Mouse (Mus musculus): ENCODE results near the gene Gm3264. TPM values are rescaled to one million over a fixed set of nuclear protein-coding genes. Genes with fewer than 3 reads are reported as not detected.
"Not testable (repeated sequence)": the region's sequence is repeated elsewhere in the genome, so short reads cannot be mapped to it uniquely, and the experiment has no call there.

Gm3264 gene
- 0.19 and 0.54 TPM in 2 replicates for polyA plus RNA-seq (2012; rRNA removed)

DNA sequence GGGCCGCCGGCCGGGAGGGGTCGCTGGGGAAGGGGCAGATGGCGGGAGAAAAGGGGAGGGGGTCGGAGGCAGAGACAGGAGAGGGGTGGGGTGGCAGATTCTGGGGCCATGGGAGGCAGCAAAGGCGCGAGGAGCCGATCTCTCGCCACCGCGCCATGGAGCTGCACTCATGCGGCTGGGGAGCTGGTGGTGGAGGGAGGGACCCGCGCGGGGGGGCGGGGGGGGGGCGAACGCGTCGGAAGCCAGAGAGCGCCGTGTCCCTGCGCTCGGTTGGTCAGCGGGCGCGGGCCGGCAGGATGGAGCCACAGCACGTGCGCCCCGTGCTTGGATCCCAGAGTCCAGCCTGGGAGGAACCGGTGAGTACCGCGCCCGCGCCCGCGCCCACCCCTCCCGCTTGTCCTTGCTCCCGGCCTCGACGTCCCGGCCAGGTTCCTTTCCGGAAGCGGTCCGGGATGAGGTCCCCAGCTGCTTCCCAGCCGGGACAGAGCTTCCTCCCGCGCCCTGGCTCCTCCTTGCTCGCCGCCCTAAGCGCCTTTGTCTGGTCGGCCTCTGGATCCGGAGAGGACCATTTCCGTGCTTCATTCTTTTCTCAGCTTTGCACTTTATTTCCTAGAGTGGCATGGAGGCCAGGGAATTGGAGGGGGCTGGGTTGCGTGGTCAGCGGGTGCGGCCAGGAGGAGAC, at the start of gene Gm3264:
Gene Gm3264 (plus strand): TSS at position 278 of the 682 bp plus-strand sequence.
- peak; percentile 21 for DNase-seq (ENCODE audit: low spot score)

DNA sequence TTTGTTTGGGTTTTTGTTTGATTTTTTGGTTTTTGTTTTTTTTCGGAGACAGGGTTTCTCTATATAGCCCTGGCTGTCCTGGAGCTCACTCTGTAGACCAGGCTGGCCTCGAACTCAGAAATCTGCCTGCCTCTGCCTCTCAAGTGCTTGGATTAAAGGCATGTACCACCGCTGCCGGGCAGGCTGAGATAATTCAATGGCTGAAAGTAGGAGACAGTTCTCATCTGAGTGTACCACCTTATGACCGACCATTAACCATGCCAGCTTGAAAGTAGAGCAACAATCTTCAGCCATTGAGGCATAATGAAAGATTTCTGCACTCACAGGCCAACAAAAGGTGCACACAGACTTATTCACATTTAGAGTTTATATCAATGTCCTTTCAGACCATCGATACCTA, 49.0 kb upstream of the Gm3264 start:
- peak; percentile 20 for DNase-seq (ENCODE audit: low spot score)

- DNase-seq (ENCODE audit: low spot score), result not testable (repeated sequence)
These were observed 33.4 kb upstream of the Gm3264 start for GRCm38 (mm10) chr14:4821950-4822349.

DNA sequence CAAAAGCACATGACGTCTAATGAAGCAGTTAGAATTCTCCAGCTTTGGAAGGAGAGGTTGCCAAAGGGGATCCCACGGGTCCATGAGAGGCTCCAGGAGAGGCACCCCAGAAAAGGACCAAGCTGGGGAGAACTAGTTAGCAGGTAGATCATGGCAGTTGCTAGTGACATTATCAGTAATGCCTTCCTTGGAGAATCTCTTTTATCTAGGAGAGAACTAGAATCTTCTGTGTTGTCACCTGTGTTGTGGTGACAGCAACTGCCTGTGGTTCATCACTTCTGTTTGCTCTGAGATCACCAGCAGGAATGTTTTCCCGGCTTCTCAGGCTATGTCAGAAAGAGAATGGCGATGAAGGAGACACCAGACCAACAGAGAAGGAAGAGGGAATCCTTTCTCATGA, 17.6 kb upstream of the Gm3264 start, which contains the start of gene Gm3269:
Gene Gm3269 (plus strand): TSS at position 301 of the 400 bp plus-strand sequence.
- not testable (repeated sequence) for DNase-seq (ENCODE audit: low spot score)

GRCm38 (mm10) chr14:4892116-4892515, 36.7 kb downstream of the Gm3264 start, which contains the start of gene Gm3278:
Gm3278 (plus strand) TSS chr14:4892416.
- DNase-seq (ENCODE audit: low spot score), result not testable (repeated sequence)

Other genes with a start within 250 kb of the Gm3264 start
- 0.08 TPM in 1 of 2 replicates, not detected in the other for gene Gm8159, start 223.2 kb upstream of the Gm3264 start, polyA plus RNA-seq (2012; rRNA removed)
- 0.12 and 0.15 TPM in 2 replicates for gene Gm3239, start 191.4 kb upstream of the Gm3264 start, polyA plus RNA-seq (2012; rRNA removed)
- gene Gm7876, start 146.3 kb upstream of the Gm3264 start, polyA plus RNA-seq (2012; rRNA removed), result not detected in 2 replicates
- 0.03 TPM in 1 of 2 replicates, not detected in the other for gene Gm3252, start 128.8 kb upstream of the Gm3264 start, polyA plus RNA-seq (2012; rRNA removed)
- gene Gm9602, start 79.2 kb upstream of the Gm3264 start, polyA plus RNA-seq (2012; rRNA removed), result not detected in 2 replicates
- not detected in 2 replicates for gene Gm3269, start 17.5 kb upstream of the Gm3264 start, polyA plus RNA-seq (2012; rRNA removed)
- 0.21 TPM in 1 of 2 replicates, not detected in the other for gene Gm3278, start 36.8 kb downstream of the Gm3264 start, polyA plus RNA-seq (2012; rRNA removed)
- gene Gm8297, start 128.4 kb downstream of the Gm3264 start, polyA plus RNA-seq (2012; rRNA removed), result not detected in 2 replicates
- 0.47 TPM in 1 of 2 replicates, not detected in the other for gene Gm3298, start 160.3 kb downstream of the Gm3264 start, polyA plus RNA-seq (2012; rRNA removed)
- gene 4930555G01Rik, start 195.1 kb downstream of the Gm3264 start, polyA plus RNA-seq (2012; rRNA removed), result not detected in 2 replicates
- gene Gm8281, start 215.5 kb downstream of the Gm3264 start, polyA plus RNA-seq (2012; rRNA removed), result 0.38 and 0.74 TPM in 2 replicates